Mouse (Mus musculus): Measurements from ENCODE around the gene Fer. TPM values are rescaled to one million over a fixed set of nuclear protein-coding genes. Genes with fewer than 3 reads are reported as not detected.

Gene Fer
- 26.8 and 28.8 TPM in 2 replicates for polyA plus RNA-seq (2014; fragmentation: Nextera tagmentation; extraction: Ambion mirVana)

DNA sequence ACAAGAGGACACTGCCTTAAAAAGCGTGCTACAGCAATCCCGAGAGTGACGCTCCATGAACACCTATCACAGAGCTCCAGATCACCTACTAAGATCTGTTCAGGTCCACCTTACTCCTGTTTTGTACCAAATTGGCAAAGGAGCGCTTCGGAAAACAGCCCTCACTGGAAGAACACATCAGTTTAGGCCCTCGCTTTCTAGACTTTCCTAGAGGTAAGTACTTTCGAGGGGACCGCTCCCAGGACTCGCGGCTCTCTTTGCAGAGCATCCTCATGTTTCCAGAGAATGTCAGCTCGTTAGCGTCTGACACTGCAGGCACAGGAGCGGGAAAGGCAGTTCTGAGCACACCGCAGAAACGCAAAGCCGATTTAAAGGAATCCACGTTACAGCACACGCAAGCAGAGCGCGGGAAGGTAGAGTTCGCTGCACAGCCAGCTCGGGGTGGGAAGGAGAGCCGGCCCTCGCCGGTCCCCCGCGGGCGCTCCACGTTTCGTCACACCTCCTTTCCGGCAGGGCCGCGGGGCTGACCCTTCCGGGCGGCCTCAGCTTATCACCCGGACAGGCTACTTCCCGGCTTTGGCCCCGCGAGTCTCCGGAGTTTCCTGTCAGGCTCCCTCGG lies at the start of gene Fer:
TSS of gene Fer (plus strand) at position 51 of the 619 bp plus-strand sequence.
- Histone ChIP-seq H3K36me3 (ENCODE audit: control insufficient read depth, insufficient read depth, low read length) (no peaks in the 10 kb centered on the region), H3K27me3 (ENCODE audit: control insufficient read depth, insufficient read depth, low read length) (no peaks in the 10 kb centered on the region), H3K9me3 (ENCODE audit: control insufficient read depth, low read length) (no peaks in the 10 kb centered on the region), H3K4me3 (ENCODE audit: low read depth, low read length) (peak within 1 kb of the TSS; percentile 90), H3K4me1 (ENCODE audit: control insufficient read depth, insufficient read depth, low read length) (no peaks in the 10 kb centered on the region), H3K4me2 (ENCODE audit: low read depth, severe bottlenecking) (peak within 1 kb of the TSS; percentile 88), H3K27ac (replicated peaks; ENCODE audit: low read depth, low read length) (peak within 1 kb of the TSS; percentile 70), H3K9ac (ENCODE audit: low read length) (peak within 1 kb of the TSS; percentile 82)
- ATAC-seq (ENCODE audit: insufficient number of reproducible peaks, low FRiP score, low TSS enrichment, low read depth) (peak; percentile 54), DNase-seq (ENCODE audit: low spot score) (no peak)
- 1% methylated on average over 41 of the region's 41 CpGs for WGBS

DNA sequence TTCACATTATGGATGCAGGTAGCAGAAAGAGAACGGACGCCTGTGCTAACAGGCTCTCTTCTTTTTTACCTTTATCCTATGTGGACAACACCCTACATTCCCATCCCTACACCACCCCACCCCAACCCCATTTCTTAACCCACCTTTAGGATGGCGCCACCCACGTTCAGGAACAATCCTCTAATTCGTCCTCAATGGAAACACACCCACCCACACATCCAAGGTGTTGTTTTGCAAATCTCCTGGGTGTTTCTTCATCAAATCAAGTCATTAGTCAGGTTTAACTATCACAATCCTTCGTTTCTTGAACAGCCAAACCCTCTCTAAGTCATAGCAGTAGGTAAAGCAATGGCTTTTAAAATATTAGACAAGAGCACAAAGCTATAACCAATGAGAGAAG lies 49.3 kb upstream of the Fer start:
- Histone ChIP-seq H3K9me3 (ENCODE audit: control insufficient read depth, low read length) (no peaks in the 10 kb centered on the region), H3K4me3 (ENCODE audit: low read depth, low read length) (no peak overlapping the region), H3K27me3 (ENCODE audit: control insufficient read depth, insufficient read depth, low read length) (no peaks in the 10 kb centered on the region), H3K4me2 (ENCODE audit: low read depth, severe bottlenecking) (no peak overlapping the region), H3K9ac (ENCODE audit: low read length) (no peak overlapping the region), H3K27ac (replicated peaks; ENCODE audit: low read depth, low read length) (no peak overlapping the region), H3K4me1 (ENCODE audit: control insufficient read depth, insufficient read depth, low read length) (no peaks in the 10 kb centered on the region), H3K36me3 (ENCODE audit: control insufficient read depth, insufficient read depth, low read length) (no peaks in the 10 kb centered on the region)
- WGBS, result 84% methylated on average over 6 of the region's 6 CpGs
- no peak for ATAC-seq (ENCODE audit: insufficient number of reproducible peaks, low FRiP score, low TSS enrichment, low read depth)
- DNase-seq (ENCODE audit: low spot score), result no peak

DNA sequence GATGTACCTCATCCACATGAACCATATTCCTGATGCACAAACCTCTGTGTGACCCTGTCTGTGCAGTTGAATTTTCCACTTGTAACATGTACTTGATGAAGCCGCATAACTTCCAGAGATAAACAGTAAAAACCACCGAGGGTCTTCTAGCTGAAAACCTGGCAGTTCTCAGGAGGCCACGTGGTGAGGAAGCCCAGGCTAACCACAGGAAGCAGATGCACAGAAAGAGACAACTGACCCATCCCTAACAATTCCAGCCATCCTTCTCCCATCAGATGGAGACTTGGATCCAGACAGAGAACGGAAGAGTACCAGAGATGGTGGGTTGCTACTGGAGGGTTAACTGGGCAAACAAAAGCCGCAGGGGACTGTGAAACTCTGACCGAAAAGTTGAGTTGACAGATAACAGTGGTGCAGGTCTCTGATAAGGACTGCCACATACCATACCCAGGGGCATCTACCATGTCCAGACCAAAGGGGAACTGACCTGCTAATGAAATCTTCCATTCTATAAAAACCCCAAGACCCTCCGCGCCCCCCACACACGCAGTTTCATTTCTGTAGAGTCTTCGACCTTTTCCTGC lies 44.3 kb upstream of the Fer start:
- no peaks in the 10 kb centered on the region for H3K9me3 ChIP-seq (ENCODE audit: control insufficient read depth, low read length)
- ATAC-seq (ENCODE audit: insufficient number of reproducible peaks, low FRiP score, low TSS enrichment, low read depth) (no peak), DNase-seq (ENCODE audit: low spot score) (no peak)
- WGBS, result 83% methylated on average over 10 of the region's 10 CpGs
- no peak overlapping the region for H3K27ac ChIP-seq (replicated peaks; ENCODE audit: low read depth, low read length)
- no peak overlapping the region for H3K4me3 ChIP-seq (ENCODE audit: low read depth, low read length)
- no peaks in the 10 kb centered on the region for H3K4me1 ChIP-seq (ENCODE audit: control insufficient read depth, insufficient read depth, low read length)
- no peak overlapping the region for H3K4me2 ChIP-seq (ENCODE audit: low read depth, severe bottlenecking)
- H3K36me3 ChIP-seq (ENCODE audit: control insufficient read depth, insufficient read depth, low read length), result no peaks in the 10 kb centered on the region
- H3K9ac ChIP-seq (ENCODE audit: low read length), result no peak overlapping the region
- H3K27me3 ChIP-seq (ENCODE audit: control insufficient read depth, insufficient read depth, low read length), result no peaks in the 10 kb centered on the region

GRCm38 (mm10) chr17:63824141-63824540 lies 38.7 kb upstream of the Fer start:
- H3K4me1 ChIP-seq (ENCODE audit: control insufficient read depth, insufficient read depth, low read length), result no peaks in the 10 kb centered on the region
- no peaks in the 10 kb centered on the region for H3K36me3 ChIP-seq (ENCODE audit: control insufficient read depth, insufficient read depth, low read length)
- H3K27me3 ChIP-seq (ENCODE audit: control insufficient read depth, insufficient read depth, low read length), result no peaks in the 10 kb centered on the region
- ATAC-seq (ENCODE audit: insufficient number of reproducible peaks, low FRiP score, low TSS enrichment, low read depth) (no peak), DNase-seq (ENCODE audit: low spot score) (no peak)
- H3K4me3 ChIP-seq (ENCODE audit: low read depth, low read length), result no peak overlapping the region
- WGBS, result 92% methylated on average over 4 of the region's 4 CpGs
- H3K27ac ChIP-seq (replicated peaks; ENCODE audit: low read depth, low read length), result no peak overlapping the region
- no peak overlapping the region for H3K4me2 ChIP-seq (ENCODE audit: low read depth, severe bottlenecking)
- H3K9ac ChIP-seq (ENCODE audit: low read length), result no peak overlapping the region
- H3K9me3 ChIP-seq (ENCODE audit: control insufficient read depth, low read length), result no peaks in the 10 kb centered on the region

DNA sequence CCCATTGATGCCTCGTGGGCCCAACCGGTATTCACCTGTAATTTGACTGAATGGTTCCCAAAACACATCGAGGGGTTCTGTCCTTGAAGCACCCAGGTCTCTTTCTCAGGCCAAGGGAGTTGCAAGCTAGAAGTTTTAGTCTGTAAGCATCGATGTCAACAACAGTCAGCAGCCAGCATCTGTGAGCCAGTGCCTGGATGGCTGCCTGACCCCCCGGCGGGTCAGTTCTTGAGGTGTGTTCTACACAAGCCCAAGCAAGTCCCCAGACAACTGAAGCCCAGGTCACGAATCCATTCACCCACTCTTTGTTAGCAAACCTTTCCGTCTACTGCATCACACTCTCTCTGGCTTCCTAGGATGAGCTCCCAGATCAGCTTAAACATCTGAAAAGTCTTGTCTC lies 36.7 kb upstream of the Fer start:
- no peak for ATAC-seq (ENCODE audit: insufficient number of reproducible peaks, low FRiP score, low TSS enrichment, low read depth)
- Histone ChIP-seq H3K36me3 (ENCODE audit: control insufficient read depth, insufficient read depth, low read length) (no peaks in the 10 kb centered on the region), H3K4me2 (ENCODE audit: low read depth, severe bottlenecking) (no peak overlapping the region), H3K27ac (replicated peaks; ENCODE audit: low read depth, low read length) (no peak overlapping the region), H3K27me3 (ENCODE audit: control insufficient read depth, insufficient read depth, low read length) (no peaks in the 10 kb centered on the region), H3K4me3 (ENCODE audit: low read depth, low read length) (no peak overlapping the region), H3K9me3 (ENCODE audit: control insufficient read depth, low read length) (no peaks in the 10 kb centered on the region), H3K9ac (ENCODE audit: low read length) (no peak overlapping the region), H3K4me1 (ENCODE audit: control insufficient read depth, insufficient read depth, low read length) (no peaks in the 10 kb centered on the region)
- WGBS, result 82% methylated on average over 8 of the region's 8 CpGs
- no peak for DNase-seq (ENCODE audit: low spot score)

- Histone ChIP-seq H3K4me1 (ENCODE audit: control insufficient read depth, insufficient read depth, low read length) (no peaks in the 10 kb centered on the region), H3K4me2 (ENCODE audit: low read depth, severe bottlenecking) (no peak overlapping the region), H3K27ac (replicated peaks; ENCODE audit: low read depth, low read length) (no peak overlapping the region), H3K27me3 (ENCODE audit: control insufficient read depth, insufficient read depth, low read length) (no peaks in the 10 kb centered on the region), H3K9me3 (ENCODE audit: control insufficient read depth, low read length) (no peaks in the 10 kb centered on the region), H3K4me3 (ENCODE audit: low read depth, low read length) (no peak overlapping the region), H3K36me3 (ENCODE audit: control insufficient read depth, insufficient read depth, low read length) (no peaks in the 10 kb centered on the region), H3K9ac (ENCODE audit: low read length) (no peak overlapping the region)
- DNase-seq (ENCODE audit: low spot score) (no peak), ATAC-seq (ENCODE audit: insufficient number of reproducible peaks, low FRiP score, low TSS enrichment, low read depth) (no peak)
- WGBS, result 84% methylated on average over 7 of the region's 7 CpGs
Observed at GRCm38 (mm10) chr17:63826767-63827166, 36.1 kb upstream of the Fer start.

DNA sequence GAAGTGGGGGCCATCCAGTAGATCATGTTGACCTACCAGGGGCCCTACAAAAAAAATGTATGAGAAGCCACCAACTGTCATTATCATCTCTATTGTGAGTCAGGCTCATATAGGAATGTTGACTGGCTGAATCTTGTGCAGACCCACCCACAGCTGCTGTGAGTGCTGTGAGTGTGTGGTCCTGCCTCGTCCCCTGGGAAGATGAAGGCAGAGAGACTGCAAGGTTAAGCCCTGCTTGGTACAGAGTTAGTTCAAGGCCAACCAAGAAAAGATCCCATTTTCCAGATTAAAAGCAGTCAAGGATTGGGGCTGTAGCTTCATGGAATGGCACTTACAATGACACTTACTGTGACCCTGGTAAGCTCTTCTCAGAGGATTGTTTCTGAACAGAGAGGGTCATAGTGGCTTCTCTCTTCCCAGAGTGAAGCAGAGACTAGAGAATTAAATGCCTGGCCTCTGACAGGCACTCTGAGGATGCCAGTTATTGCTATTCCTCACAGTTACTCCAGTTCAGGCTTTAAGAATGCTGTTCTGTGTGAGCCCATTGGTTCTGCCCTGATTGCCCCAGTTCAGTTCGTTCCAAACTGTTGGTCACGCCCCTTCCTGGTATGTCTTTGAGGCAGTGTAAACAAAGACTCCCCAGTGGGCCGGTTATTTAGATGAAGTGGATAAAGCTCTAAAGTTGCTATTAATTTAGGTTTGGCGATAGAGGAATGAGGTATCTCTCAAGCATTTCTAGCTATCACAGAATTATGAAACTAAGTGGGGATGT lies 34.1 kb upstream of the Fer start:
- H3K4me1 ChIP-seq (ENCODE audit: control insufficient read depth, insufficient read depth, low read length), result no peaks in the 10 kb centered on the region
- ATAC-seq (ENCODE audit: insufficient number of reproducible peaks, low FRiP score, low TSS enrichment, low read depth), result no peak

GRCm38 (mm10) chr17:63831550-63831949 lies 31.3 kb upstream of the Fer start:
- ATAC-seq (ENCODE audit: insufficient number of reproducible peaks, low FRiP score, low TSS enrichment, low read depth) (no peak), DNase-seq (ENCODE audit: low spot score) (no peak)
- Histone ChIP-seq H3K4me2 (ENCODE audit: low read depth, severe bottlenecking) (no peak overlapping the region), H3K27me3 (ENCODE audit: control insufficient read depth, insufficient read depth, low read length) (no peaks in the 10 kb centered on the region), H3K9me3 (ENCODE audit: control insufficient read depth, low read length) (no peaks in the 10 kb centered on the region), H3K4me3 (ENCODE audit: low read depth, low read length) (no peak overlapping the region), H3K27ac (replicated peaks; ENCODE audit: low read depth, low read length) (no peak overlapping the region), H3K36me3 (ENCODE audit: control insufficient read depth, insufficient read depth, low read length) (no peaks in the 10 kb centered on the region), H3K4me1 (ENCODE audit: control insufficient read depth, insufficient read depth, low read length) (no peaks in the 10 kb centered on the region), H3K9ac (ENCODE audit: low read length) (no peak overlapping the region)
- 84% methylated on average over 4 of the region's 4 CpGs for WGBS

More for the DNA sequence above, 34.1 kb upstream of the Fer start:
- Histone ChIP-seq H3K36me3 (ENCODE audit: control insufficient read depth, insufficient read depth, low read length) (no peaks in the 10 kb centered on the region), H3K4me2 (ENCODE audit: low read depth, severe bottlenecking) (no peak overlapping the region), H3K4me3 (ENCODE audit: low read depth, low read length) (no peak overlapping the region), H3K9me3 (ENCODE audit: control insufficient read depth, low read length) (no peaks in the 10 kb centered on the region), H3K27ac (replicated peaks; ENCODE audit: low read depth, low read length) (no peak overlapping the region), H3K9ac (ENCODE audit: low read length) (no peak overlapping the region), H3K27me3 (ENCODE audit: control insufficient read depth, insufficient read depth, low read length) (no peaks in the 10 kb centered on the region)
- no peak for DNase-seq (ENCODE audit: low spot score)
- WGBS, result 66% methylated on average over 5 of the region's 5 CpGs

Measured in limb, embryonic 11.5 days (tissue).